Mouse (Mus musculus) C2C12 (cell line): Measurements from ENCODE around the gene Wdr81.

ENCODE experiments used
- CEBPB ChIP-seq: IDR thresholded peaks from one replicate; pipeline ENCODE4 v1.6.1; 2011; ENCODE audit warnings: low read depth, mild to moderate bottlenecking, control low read depth, moderate library complexity
- CTCF ChIP-seq: IDR thresholded peaks from one replicate; pipeline ENCODE4 v1.5.1; 2011; ENCODE audit not compliant: control insufficient read depth, insufficient read depth, insufficient read length
- MAX ChIP-seq: IDR thresholded peaks from one replicate; pipeline ENCODE4 v1.6.1; 2011; ENCODE audit warnings: mild to moderate bottlenecking, control low read depth
- MYOD1 ChIP-seq: IDR thresholded peaks from one replicate; pipeline ENCODE4 v1.6.1; 2011; ENCODE audit warnings: low read depth; ENCODE audit not compliant: control insufficient read depth, insufficient read length
- MYOG ChIP-seq: IDR thresholded peaks from one replicate; pipeline ENCODE4 v1.6.1; 2011; ENCODE audit not compliant: control insufficient read depth, insufficient read length; ENCODE audit errors: extremely low read depth
- USF1 ChIP-seq: IDR thresholded peaks from one replicate; pipeline ENCODE4 v1.6.1; 2011; ENCODE audit warnings: low read depth, mild to moderate bottlenecking, control low read depth, moderate library complexity

GRCm38 (mm10) chr11:75399411-75399841 lies 55.1 kb downstream of the Wdr81 start:
- TF ChIP-seq CTCF (no peak), CEBPB (no peak), USF1 (no peak), MYOG (no peak), MYOD1 (peak; percentile 94), MAX (peak; percentile 75)
